Mouse (Mus musculus) heart, adult 2 months (tissue): ENCODE data around the gene Rragd.

Experiments used
- CTCF ChIP-seq: fragments of 200-600 bp; IDR thresholded peaks from 2 replicates; pipeline ENCODE4 v1.8.1; 2022; ENCODE audit warnings: antibody characterized with exemption, mild to moderate bottlenecking, moderate library complexity
- EP300 ChIP-seq: fragments of 200-500 bp; IDR thresholded peaks from 2 replicates; pipeline ENCODE4 v1.6.1; 2011; ENCODE audit warnings: low read depth, low read length, control low read depth; ENCODE audit not compliant: insufficient read depth

GRCm38 (mm10) chr4:33066223-33066960 lies 83.6 kb downstream of the Rragd start:
- TF ChIP-seq EP300: no peak
- TF ChIP-seq CTCF: no peak
